Mouse (Mus musculus): ENCODE data around the gene Stam2. TPM values are rescaled to one million over a fixed set of nuclear protein-coding genes. Genes with fewer than 3 reads are reported as not detected.

Stam2 gene
- total RNA-seq, 2 experiments from 2014 or later = 23.9 to 27.1 TPM

GRCm38 (mm10) chr2:52720231-52721025 is 21.7 kb downstream of the Stam2 start:
- DNase-seq = no peak

- no peak for DNase-seq
Measured at GRCm38 (mm10) chr2:52717076-52717475, 25.0 kb downstream of the Stam2 start.

DNA sequence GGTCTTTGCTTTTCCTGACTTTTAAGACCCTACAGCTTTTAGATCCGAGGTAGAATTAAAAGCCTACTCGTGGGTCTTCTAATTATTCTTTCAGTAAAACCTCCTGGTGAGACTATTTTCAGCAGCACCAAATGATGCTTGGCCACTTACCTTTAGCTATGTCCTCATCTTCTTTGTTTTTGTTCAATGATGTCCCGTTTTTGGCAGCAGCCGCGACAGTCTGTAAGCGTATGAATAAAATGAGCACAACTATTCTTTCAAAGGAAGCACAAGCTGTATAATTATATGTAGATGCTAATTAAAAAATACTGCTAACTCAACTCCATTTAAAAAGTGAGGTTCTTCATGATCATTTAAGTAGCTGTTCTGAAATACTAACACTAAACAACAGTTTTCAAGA is 26.5 kb downstream of the Stam2 start:
- DNase-seq = no peak

GRCm38 (mm10) chr2:52714111-52714510 is 28.0 kb downstream of the Stam2 start:
- DNase-seq = no peak

- no peak for DNase-seq
Measured at GRCm38 (mm10) chr2:52710804-52711203, 31.3 kb downstream of the Stam2 start.

- no peak for DNase-seq
Measured at GRCm38 (mm10) chr2:52709417-52709816, 32.7 kb downstream of the Stam2 start.

DNA sequence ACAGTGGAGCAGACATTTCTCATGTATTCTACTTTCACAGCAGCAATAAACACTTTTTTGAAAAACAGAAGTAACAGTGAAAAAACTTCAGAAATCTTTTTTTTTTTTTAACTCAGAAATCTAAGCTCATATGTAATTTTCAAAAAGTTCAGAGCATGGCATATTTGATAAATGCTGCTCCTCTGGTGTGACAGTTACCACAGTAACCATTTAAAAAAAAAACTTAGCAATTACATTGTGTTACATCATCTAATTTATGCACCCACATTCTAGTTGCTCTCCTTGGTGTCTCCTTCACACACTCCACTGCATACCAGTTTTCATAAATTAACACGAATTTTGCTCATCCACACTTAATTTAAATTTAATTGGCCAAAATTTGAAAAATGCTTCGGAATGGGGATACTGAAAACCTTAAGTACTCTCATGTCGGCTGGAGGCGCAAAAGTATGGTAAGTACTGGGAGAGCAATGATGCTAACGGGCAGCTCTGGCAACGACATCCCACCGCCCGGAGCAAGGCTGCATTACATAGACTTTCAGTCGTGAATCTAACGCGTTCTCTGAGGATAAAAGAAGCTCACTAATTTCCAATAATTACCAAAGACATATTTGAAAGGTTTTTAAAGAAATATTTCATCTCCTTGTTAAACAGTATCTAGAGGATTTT is 40.6 kb downstream of the Stam2 start:
- DNase-seq = no peak

DNA sequence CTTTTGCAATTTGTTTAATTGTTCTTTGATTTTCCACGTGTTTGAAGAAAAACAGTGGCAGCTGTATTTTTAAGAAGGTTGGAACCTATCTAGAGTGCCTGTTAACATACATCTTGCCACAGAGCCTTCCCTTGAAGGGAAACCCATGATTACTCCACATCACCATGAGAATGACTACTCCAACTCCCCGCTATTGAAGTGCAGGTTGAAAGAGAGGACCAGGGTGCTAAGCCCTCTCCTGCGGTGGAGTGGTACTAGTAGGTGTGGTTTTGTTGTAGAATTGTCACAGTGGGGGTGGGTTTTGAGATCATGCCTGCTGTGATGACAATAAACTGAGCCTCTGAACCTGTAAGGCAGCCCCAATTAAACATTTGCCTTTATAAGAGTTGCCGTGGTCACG is 41.7 kb downstream of the Stam2 start:
- no peak for DNase-seq

DNA sequence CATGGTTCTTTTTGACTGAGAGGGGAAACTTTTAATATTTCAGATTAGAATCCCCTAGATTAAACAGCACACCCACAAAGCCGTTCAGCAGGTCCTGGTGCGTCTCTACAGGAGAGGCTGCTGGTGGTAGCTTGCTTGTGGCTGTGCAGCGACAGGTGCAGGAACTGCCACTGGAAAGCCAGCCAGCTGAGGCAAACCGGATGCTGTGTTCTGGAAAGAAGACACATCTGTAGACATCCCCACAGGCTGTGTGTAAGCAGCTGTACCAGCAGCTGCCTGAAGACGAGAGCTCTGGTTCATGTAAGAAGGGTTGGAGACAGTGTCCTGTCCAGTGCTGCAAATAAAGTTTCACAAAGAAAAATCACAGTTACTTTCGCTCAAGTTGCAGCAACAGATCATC is 47.5 kb downstream of the Stam2 start:
- DNase-seq = no peak

DNA sequence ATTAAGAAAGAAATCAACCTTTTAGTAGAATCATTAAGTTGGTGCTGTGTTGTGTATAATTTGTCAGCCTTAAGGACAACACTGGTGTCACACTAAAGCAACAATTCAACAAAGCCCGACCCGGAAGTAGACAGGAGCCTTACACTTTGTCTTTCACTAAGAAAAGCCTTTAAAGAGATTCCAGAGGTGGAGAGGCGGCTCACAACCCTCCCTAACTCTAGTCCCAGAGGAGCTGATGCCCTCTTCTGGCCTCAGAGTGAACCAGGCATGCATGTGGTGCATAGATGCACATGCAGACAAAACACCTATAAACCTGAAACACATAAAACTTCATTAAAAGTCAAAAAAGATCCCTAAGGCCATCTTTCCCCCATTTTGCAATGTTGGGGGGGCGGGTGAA is 50.3 kb downstream of the Stam2 start:
- DNase-seq = no peak

DNA sequence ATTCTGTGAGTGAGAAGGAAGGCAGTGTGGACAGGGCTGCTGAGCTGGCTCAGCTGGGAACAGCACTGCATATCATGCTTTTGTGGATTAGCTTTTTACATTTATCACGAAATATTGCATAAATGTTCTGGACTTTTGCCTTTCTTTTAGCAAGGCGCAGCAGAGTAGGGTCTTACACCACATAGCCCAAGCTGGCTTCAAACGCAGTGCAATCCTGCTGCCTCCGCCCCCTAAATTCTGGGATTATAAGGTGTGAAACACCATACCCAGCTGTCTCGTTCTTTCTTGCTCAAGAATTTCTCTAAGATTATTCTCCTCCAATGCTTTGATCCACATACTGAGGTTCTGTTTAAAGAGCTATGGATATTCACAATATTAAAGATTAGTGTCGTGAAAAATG is 55.5 kb downstream of the Stam2 start:
- DNase-seq = no peak

DNA sequence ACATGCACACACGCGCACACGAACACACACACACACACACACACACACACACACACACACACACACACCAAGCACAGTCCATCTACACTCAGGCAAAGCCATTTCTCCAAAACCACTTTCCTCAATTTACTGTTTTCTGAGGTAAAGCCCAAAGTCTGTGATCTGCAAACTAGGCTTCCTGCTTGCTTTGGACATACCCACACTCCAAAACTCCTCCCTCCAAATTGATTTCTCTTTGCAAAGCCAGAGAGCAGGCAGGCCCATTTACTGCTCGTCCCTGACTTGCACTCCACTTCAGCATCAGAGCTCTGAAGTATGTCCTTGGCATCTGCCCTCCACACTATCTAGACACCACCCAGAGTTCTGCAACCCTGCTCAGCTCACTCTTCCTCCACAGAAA is 64.5 kb downstream of the Stam2 start:
- no peak for DNase-seq

DNA sequence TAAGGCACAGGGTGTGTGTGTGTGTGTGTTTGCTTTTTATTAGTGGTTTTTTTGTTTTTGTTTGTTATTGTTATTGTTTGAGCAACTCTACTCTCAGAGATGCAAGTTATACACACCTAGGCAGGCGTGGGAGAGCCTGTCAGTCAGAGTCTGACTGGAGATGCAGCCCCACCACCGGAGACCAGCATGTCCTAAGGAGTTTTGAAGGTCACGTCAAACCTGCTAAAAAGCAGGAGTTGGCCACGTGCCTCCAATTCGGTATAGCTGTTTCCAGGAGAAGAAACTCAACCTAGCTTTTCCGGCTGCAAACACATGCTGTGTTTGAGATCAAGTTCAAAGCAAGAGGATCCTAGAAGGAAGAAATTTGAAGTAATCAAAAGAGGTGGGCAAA is 65.2 kb downstream of the Stam2 start:
- DNase-seq = no peak

DNA sequence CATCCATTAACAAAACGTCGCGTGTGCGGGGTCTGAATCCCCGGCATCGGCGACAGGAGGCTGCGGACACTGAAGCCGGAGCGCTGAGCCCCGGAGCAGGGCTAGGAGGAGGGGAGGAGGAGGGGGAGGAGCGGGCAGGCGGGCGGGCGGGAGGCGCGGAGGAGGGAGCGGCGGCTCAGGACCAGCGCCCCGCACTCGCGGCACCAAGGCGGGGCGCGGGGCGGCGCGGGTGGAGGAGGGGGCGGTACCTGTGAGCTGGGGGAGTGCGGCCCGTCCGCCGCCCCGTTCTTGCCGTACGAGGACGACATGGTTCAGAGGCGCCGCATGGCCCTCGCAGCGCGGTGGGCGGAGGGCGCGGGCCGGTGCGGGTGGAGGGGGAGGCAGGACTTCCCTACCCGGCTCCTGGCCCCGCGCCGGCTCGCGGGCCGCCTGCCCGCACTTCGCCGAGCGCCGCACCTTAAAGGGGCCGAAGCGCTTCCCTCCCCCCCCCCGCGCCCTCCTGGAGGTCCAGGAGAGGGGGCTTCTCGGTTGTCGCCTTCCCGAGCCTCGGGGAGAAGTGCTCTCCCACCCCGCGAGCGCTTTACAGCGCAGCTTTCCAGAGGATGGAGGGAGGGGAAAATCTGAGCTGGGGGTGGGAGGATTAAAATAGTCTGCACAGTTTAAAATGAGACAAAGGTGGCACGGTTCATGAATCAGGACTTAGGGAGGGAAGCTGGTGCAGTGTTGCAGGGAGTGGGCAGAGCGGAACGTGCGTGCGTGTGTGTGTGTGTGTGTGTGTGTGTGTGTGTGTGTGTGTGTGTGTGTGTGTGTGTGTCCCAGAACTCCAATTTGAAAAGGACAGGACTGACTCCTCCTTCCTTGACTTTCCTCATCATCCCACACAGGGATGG is 65.8 kb downstream of the Stam2 start, which contains the start of gene Cacnb4:
TSS of gene Cacnb4 (minus strand) at position 809 of the 890 bp plus-strand sequence.
- peak; percentile 33 to 47 for DNase-seq

DNA sequence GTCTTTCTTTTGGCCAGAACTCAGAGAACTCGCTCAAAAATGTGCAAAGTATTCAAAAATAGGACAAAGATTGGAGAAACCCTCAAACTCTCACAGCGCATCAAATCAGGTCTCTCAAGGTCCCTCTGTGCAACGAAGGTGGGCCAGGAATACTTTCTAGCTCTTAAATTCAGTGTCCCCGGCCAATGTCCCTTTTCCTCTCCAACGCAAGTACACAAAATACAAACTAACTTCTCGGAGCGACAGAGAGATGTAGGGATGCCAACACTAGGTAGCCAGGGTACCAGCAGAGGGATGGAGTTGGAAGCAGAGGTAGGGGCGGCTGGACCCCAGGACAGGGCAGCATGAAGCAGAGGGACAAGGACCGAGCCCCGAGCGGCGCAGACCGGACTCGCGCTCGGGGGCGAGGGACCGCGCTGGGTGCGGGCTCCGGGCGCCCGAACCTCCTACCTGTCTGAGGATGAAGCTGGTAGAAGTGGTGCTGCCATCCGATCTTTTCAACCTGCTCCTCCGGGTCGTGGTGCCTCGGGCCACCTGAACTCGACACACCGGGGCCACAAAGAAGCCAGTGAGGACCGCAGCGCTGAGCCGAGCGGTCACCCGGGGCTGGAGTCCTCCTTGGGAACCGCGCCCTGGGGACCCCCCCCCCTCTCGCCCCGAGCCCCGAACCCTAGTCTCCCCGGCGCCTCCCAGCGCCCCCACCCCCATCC is 66.6 kb downstream of the Stam2 start:
- peak in 1 of 2 experiments; percentile 11 for DNase-seq

GRCm38 (mm10) chr2:52674886-52675277 is 67.2 kb downstream of the Stam2 start:
- DNase-seq = peak in 1 of 2 experiments; percentile 13

- no peak for DNase-seq
Measured at GRCm38 (mm10) chr2:52673172-52673571, 68.9 kb downstream of the Stam2 start.

DNA sequence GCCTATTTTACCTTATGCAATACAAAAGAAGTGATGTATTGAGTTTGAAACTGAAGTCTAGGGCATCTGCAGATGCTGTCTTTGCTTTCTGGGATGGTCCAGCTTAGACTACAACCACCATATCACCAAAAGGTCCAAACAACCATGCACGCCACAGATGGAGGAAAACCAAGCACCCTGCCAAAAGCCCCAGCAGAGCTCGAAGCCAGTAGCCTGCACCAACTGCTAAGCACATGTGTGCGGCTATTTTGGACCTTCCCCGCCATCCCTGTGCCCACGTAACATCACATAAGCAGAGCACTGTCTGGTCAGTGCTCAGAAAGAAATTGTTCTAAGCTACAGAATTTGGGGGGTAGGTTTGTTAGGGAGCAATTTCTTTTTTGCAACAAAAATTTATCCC is 71.3 kb downstream of the Stam2 start:
- DNase-seq = peak; percentile 25 to 32

GRCm38 (mm10) chr2:52668480-52668879 is 73.6 kb downstream of the Stam2 start:
- no peak for DNase-seq

GRCm38 (mm10) chr2:52656722-52657121 is 85.4 kb downstream of the Stam2 start:
- no peak for DNase-seq

- DNase-seq = no peak
Measured at GRCm38 (mm10) chr2:52654541-52654940, 87.5 kb downstream of the Stam2 start.

DNA sequence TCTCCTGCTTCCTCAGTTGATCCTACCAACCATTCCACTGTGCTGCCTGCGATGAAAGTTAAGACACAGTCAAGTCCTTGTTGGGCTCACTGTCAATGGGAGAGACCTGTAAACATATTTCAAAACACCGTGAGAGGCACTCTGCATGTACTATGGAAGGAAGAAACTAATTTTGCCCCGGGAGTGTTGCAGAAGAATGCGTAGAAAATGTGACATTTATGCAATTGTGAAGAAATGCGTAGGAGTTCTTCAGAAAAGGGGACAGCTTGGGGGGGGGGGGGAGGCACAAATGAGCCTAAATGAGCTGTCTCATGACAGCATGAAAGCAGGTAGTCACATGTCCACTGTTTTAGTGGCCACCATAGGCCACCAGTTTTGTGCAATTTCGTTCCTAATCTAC is 90.5 kb downstream of the Stam2 start:
- no peak for DNase-seq
